Mouse (Mus musculus) spleen, adult 2 months (tissue): ENCODE data around the gene Gm10643. TPM values are rescaled to one million over a fixed set of nuclear protein-coding genes. Genes with fewer than 3 reads are reported as not detected.

Experiments
- DNase-seq, 2 experiments: peaks; one replicate each; pipeline versions ENCODE4 v3.0.0 to v3.0.0-alpha.2; 2012 to 2021; ENCODE audit warnings: low spot score in 2 of 2, low read depth in 1 of 2
- H3K27ac ChIP-seq: fragments of 200-500 bp; 2 replicates; pipeline ENCODE4 v1.5.1; 2012; ENCODE audit warnings: low read length, inconsistent platforms; ENCODE audit not compliant: insufficient read depth
- H3K27me3 ChIP-seq: fragments of 200-500 bp; 2 replicates; pipeline ENCODE4 v1.6.1; 2012; ENCODE audit warnings: mild to moderate bottlenecking, moderate library complexity, low read length, inconsistent platforms; ENCODE audit not compliant: control insufficient read depth, insufficient read depth
- H3K36me3 ChIP-seq: fragments of 200-500 bp; 2 replicates; pipeline ENCODE4 v1.6.1; 2012; ENCODE audit warnings: mild to moderate bottlenecking, low read length, inconsistent platforms; ENCODE audit not compliant: control insufficient read depth, insufficient read depth
- H3K4me1 ChIP-seq: fragments of 200-500 bp; 2 replicates; pipeline ENCODE4 v1.6.1; 2011; ENCODE audit warnings: inconsistent platforms; ENCODE audit not compliant: control insufficient read depth, insufficient read depth, insufficient read length
- H3K4me3 ChIP-seq: fragments of 200-500 bp; 2 replicates; pipeline ENCODE4 v1.5.1; 2011; ENCODE audit warnings: mild to moderate bottlenecking, inconsistent platforms; ENCODE audit not compliant: insufficient read depth, insufficient read length; ENCODE audit errors: extremely low read depth
- CTCF ChIP-seq: fragments of 200-500 bp; IDR thresholded peaks from 2 replicates; pipeline ENCODE4 v1.5.1; 2011; ENCODE audit warnings: mild to moderate bottlenecking, inconsistent platforms; ENCODE audit not compliant: insufficient read depth, insufficient read length, insufficient replicate concordance; ENCODE audit errors: extremely low read depth
- POLR2A ChIP-seq: fragments of 200-500 bp; IDR thresholded peaks from 2 replicates; pipeline ENCODE4 v1.6.1; 2011; ENCODE audit warnings: low read depth, low read length, inconsistent platforms
- WGBS: fragments of 180-500 bp; shearing (Covaris S2); methylation state at CpG from one replicate; pipeline ENCODE4 v1.1.7; 2018; 5-methylcytosine and 5-hydroxymethylcytosine counted together
- polyA plus RNA-seq: library from polyadenylated mRNA; depleted of rRNA; stranded (reverse); fragments of >200 nt; gene quantifications from 2 replicates; pipeline ENCODE4 v1.2.3, GENCODE M21; 2012; rRNA removed

The Gm10643 gene
- polyA plus RNA-seq, 1 experiment, result 0.35 TPM

GRCm38 (mm10) chr8:84015833-84016232, 49.1 kb downstream of the Gm10643 start:
- no peak for DNase-seq
- H3K4me1 ChIP-seq, result peaks cover 15% of the 10 kb centered on the region
- no peak overlapping the region for H3K27ac ChIP-seq
- TF ChIP-seq POLR2A (no peak), CTCF (no peak)
- H3K4me3 ChIP-seq, result no peak overlapping the region
- no peaks in the 10 kb centered on the region for H3K36me3 ChIP-seq
- 94% methylated on average over 5 of the region's 5 CpGs for WGBS
- H3K27me3 ChIP-seq, result peaks cover 18% of the 10 kb centered on the region

Other genes with a start within 250 kb of the Gm10643 start
- 28.9 and 41.2 TPM in 2 replicates for gene Adgrl1, start 165.0 kb downstream of the Gm10643 start, polyA plus RNA-seq
- 1.2 and 1.3 TPM in 2 replicates for gene Gm10644, start 109.9 kb downstream of the Gm10643 start, polyA plus RNA-seq
- gene Asf1b, start 109.6 kb downstream of the Gm10643 start, polyA plus RNA-seq, result 33.2 and 38.4 TPM in 2 replicates
- gene Prkaca, start 92.1 kb downstream of the Gm10643 start, polyA plus RNA-seq, result 26.7 and 31.5 TPM in 2 replicates
- 39.5 and 53.7 TPM in 2 replicates for gene Samd1, start 67.5 kb downstream of the Gm10643 start, polyA plus RNA-seq
- gene 1700067K01Rik, start 63.6 kb downstream of the Gm10643 start, polyA plus RNA-seq, result 0.46 and 0.63 TPM in 2 replicates
- gene 2210011C24Rik, start 53.0 kb downstream of the Gm10643 start, polyA plus RNA-seq, result 0.60 and 4.4 TPM in 2 replicates
- 0.22 and 0.23 TPM in 2 replicates for gene Palm3, start 43.7 kb downstream of the Gm10643 start, polyA plus RNA-seq
- gene Il27ra, start 22.5 kb downstream of the Gm10643 start, polyA plus RNA-seq, result 69.5 and 70.0 TPM in 2 replicates
- gene Rln3, start 20.1 kb downstream of the Gm10643 start, polyA plus RNA-seq, result 3.8 and 5.3 TPM in 2 replicates
- 45.6 and 58.3 TPM in 2 replicates for gene Rfx1, start 1.7 kb upstream of the Gm10643 start, polyA plus RNA-seq
- 64.1 and 87.6 TPM in 2 replicates for gene Dcaf15, start 39.6 kb upstream of the Gm10643 start, polyA plus RNA-seq
- 11.1 and 12.9 TPM in 2 replicates for gene Podnl1, start 60.9 kb upstream of the Gm10643 start, polyA plus RNA-seq
- gene Cc2d1a, start 82.8 kb upstream of the Gm10643 start, polyA plus RNA-seq, result 21.0 and 26.6 TPM in 2 replicates
- 1.4 TPM in 2 replicates for gene 4930432K21Rik, start 82.9 kb upstream of the Gm10643 start, polyA plus RNA-seq
- 1.2 TPM in 1 of 2 replicates, not detected in the other for gene Nanos3, start 120.1 kb upstream of the Gm10643 start, polyA plus RNA-seq
- 11.3 and 17.5 TPM in 2 replicates for gene Zswim4, start 171.9 kb upstream of the Gm10643 start, polyA plus RNA-seq
- 68.3 and 88.3 TPM in 2 replicates for gene D8Ertd738e, start 184.6 kb upstream of the Gm10643 start, polyA plus RNA-seq
- gene Mri1, start 192.2 kb upstream of the Gm10643 start, polyA plus RNA-seq, result 59.5 and 104 TPM in 2 replicates
- gene Ccdc130, start 205.2 kb upstream of the Gm10643 start, polyA plus RNA-seq, result 26.0 and 27.1 TPM in 2 replicates